Mouse (Mus musculus): Measurements from ENCODE around the gene Cacnb3. TPM values are rescaled to one million over a fixed set of nuclear protein-coding genes. Genes with fewer than 3 reads are reported as not detected.

The Cacnb3 gene
- polyA plus RNA-seq, 1 experiment from 2014 or later = 46.9 TPM

DNA sequence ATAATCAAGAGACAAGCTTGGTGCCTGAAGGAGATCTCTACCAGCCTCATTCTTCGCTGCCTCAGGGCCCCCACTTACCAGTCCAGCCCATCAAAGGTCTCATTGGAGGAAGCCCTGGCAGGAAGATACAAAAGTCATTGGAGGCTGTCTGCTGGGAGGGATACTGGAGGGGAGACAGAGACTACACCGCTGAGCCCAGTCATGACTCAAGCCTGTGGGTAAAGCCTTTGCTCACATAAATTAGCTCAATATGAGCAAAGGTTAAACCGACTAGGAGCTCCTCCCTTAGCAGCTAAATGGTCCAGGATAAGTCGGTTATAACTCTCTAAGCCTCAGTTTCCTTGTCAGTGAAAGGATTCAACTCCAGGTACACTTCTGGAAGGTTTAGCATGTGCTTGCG, 35.6 kb upstream of the Cacnb3 start:
- DNase-seq (ENCODE audit: low spot score) = no peak
- ATAC-seq (replicated peaks; ENCODE audit: low FRiP score) = no peak
- Histone ChIP-seq H3K4me1 (replicated peaks; ENCODE audit: control insufficient read depth, insufficient read depth, low read length) (no peaks in the 10 kb centered on the region), H3K9ac (ENCODE audit: low read length) (no peak overlapping the region), H3K4me2 (ENCODE audit: low read depth, low read length, severe bottlenecking) (no peak overlapping the region), H3K27ac (ENCODE audit: low read depth, low read length) (no peak overlapping the region), H3K36me3 (ENCODE audit: control insufficient read depth, insufficient read depth, low read length) (peaks cover 13% of the 10 kb centered on the region), H3K27me3 (ENCODE audit: control insufficient read depth, insufficient read depth, low read length) (no peaks in the 10 kb centered on the region), H3K4me3 (ENCODE audit: low read depth, low read length) (no peak overlapping the region), H3K9me3 (ENCODE audit: control insufficient read depth, low read length) (no peaks in the 10 kb centered on the region)
- 93% methylated on average over 5 of the region's 5 CpGs for WGBS

- Histone ChIP-seq H3K9ac (ENCODE audit: low read length) (no peak overlapping the region), H3K4me2 (ENCODE audit: low read depth, low read length, severe bottlenecking) (no peak overlapping the region), H3K9me3 (ENCODE audit: control insufficient read depth, low read length) (no peaks in the 10 kb centered on the region), H3K36me3 (ENCODE audit: control insufficient read depth, insufficient read depth, low read length) (peaks cover 13% of the 10 kb centered on the region), H3K4me3 (ENCODE audit: low read depth, low read length) (no peak overlapping the region), H3K27me3 (ENCODE audit: control insufficient read depth, insufficient read depth, low read length) (no peaks in the 10 kb centered on the region), H3K27ac (ENCODE audit: low read depth, low read length) (no peak overlapping the region), H3K4me1 (replicated peaks; ENCODE audit: control insufficient read depth, insufficient read depth, low read length) (no peaks in the 10 kb centered on the region)
- ATAC-seq (replicated peaks; ENCODE audit: low FRiP score) = no peak
- 93% methylated on average over 14 of the region's 14 CpGs for WGBS
- no peak for DNase-seq (ENCODE audit: low spot score)
Observed at GRCm38 (mm10) chr15:98596609-98597008, 34.0 kb upstream of the Cacnb3 start.

DNA sequence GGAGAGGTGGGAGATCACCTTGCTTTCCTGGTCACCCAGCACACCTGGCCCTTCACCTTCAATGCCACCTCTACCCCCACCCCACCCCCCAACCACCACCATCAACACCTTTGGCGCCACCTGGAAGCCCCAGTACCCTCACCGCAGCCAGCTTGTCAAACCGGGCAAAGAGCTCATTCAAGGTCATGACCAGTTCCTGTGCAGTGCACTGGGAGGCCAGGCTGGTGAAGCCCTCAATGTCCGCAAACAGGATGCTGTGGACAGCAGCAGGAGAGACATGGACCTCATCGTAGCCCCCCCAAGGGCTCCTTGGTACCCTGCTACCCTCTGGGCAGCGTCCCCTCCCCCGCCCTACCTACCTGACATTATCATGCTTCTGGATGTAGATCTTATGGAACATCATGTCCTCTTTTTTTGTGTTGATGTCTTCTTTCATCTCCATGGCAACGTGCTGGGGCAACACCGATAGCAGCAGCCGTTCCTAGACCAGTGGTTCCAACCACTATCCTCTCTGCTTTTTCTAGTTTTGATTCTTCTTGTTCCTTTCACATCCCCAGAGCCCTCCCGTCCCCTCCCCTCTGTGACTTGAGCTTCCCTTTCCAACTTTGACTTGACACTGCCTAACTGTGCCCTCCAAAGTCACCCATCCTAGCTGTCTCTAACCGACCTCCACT, 30.5 kb upstream of the Cacnb3 start:
- ATAC-seq (replicated peaks; ENCODE audit: low FRiP score) = no peak

DNA sequence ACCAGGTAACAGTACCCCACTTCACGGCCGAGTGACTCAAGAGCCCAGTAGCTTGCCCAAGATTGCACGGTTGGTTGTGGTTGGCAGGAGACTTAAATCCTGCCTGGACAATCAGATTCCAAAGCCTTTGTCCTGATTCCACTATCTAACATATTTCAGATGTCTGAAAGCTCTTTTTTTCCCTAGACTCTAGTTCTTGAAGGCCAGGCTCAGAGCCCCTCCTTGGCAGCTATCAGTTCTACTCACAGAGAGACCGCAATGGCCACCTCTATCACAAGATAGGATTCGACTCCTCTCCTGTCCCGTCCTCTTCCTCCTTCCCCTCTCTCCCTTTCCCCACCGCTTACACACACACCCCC, 28.8 kb upstream of the Cacnb3 start:
- Histone ChIP-seq H3K4me2 (ENCODE audit: low read depth, low read length, severe bottlenecking) (no peak overlapping the region), H3K9ac (ENCODE audit: low read length) (no peak overlapping the region)
- WGBS = 85% methylated on average over 7 of the region's 7 CpGs

More for the DNA sequence above, 30.5 kb upstream of the Cacnb3 start:
- WGBS = 89% methylated on average over 12 of the region's 12 CpGs
- H3K4me1 ChIP-seq (replicated peaks; ENCODE audit: control insufficient read depth, insufficient read depth, low read length) = 0 out of 2 replicates have a peak, but pooled peaks cover 2% of the 10 kb centered on the region
- H3K36me3 ChIP-seq (ENCODE audit: control insufficient read depth, insufficient read depth, low read length) = peaks cover 11% of the 10 kb centered on the region
- DNase-seq (ENCODE audit: low spot score) = no peak
- no peak overlapping the region for H3K27ac ChIP-seq (ENCODE audit: low read depth, low read length)
- no peak overlapping the region for H3K9ac ChIP-seq (ENCODE audit: low read length)
- H3K27me3 ChIP-seq (ENCODE audit: control insufficient read depth, insufficient read depth, low read length) = no peaks in the 10 kb centered on the region
- H3K4me2 ChIP-seq (ENCODE audit: low read depth, low read length, severe bottlenecking) = no peak overlapping the region
- no peak overlapping the region for H3K4me3 ChIP-seq (ENCODE audit: low read depth, low read length)
- H3K9me3 ChIP-seq (ENCODE audit: control insufficient read depth, low read length) = no peaks in the 10 kb centered on the region

GRCm38 (mm10) chr15:98602191-98602881, 28.3 kb upstream of the Cacnb3 start:
- peaks cover 8% of the 10 kb centered on the region; the same call in 1 of the 2 replicates for H3K4me1 ChIP-seq (replicated peaks; ENCODE audit: control insufficient read depth, insufficient read depth, low read length)
- no peaks in the 10 kb centered on the region for H3K27me3 ChIP-seq (ENCODE audit: control insufficient read depth, insufficient read depth, low read length)
- peaks cover 6% of the 10 kb centered on the region for H3K36me3 ChIP-seq (ENCODE audit: control insufficient read depth, insufficient read depth, low read length)
- H3K27ac ChIP-seq (ENCODE audit: low read depth, low read length) = no peak overlapping the region
- H3K9me3 ChIP-seq (ENCODE audit: control insufficient read depth, low read length) = no peaks in the 10 kb centered on the region
- DNase-seq (ENCODE audit: low spot score) (no peak), ATAC-seq (replicated peaks; ENCODE audit: low FRiP score) (no peak)
- H3K9ac ChIP-seq (ENCODE audit: low read length) = no peak overlapping the region
- no peak overlapping the region for H3K4me2 ChIP-seq (ENCODE audit: low read depth, low read length, severe bottlenecking)
- H3K4me3 ChIP-seq (ENCODE audit: low read depth, low read length) = no peak overlapping the region
- WGBS = 65% methylated on average over 13 of the region's 13 CpGs

More for the DNA sequence above, 28.8 kb upstream of the Cacnb3 start:
- ATAC-seq (replicated peaks; ENCODE audit: low FRiP score) = no peak
- H3K27me3 ChIP-seq (ENCODE audit: control insufficient read depth, insufficient read depth, low read length) = no peaks in the 10 kb centered on the region
- no peak overlapping the region for H3K27ac ChIP-seq (ENCODE audit: low read depth, low read length)
- H3K9me3 ChIP-seq (ENCODE audit: control insufficient read depth, low read length) = no peaks in the 10 kb centered on the region
- H3K4me3 ChIP-seq (ENCODE audit: low read depth, low read length) = no peak overlapping the region
- no peak for DNase-seq (ENCODE audit: low spot score)
- H3K36me3 ChIP-seq (ENCODE audit: control insufficient read depth, insufficient read depth, low read length) = peaks cover 9% of the 10 kb centered on the region
- H3K4me1 ChIP-seq (replicated peaks; ENCODE audit: control insufficient read depth, insufficient read depth, low read length) = peaks cover 3% of the 10 kb centered on the region; the same call in 1 of the 2 replicates

DNA sequence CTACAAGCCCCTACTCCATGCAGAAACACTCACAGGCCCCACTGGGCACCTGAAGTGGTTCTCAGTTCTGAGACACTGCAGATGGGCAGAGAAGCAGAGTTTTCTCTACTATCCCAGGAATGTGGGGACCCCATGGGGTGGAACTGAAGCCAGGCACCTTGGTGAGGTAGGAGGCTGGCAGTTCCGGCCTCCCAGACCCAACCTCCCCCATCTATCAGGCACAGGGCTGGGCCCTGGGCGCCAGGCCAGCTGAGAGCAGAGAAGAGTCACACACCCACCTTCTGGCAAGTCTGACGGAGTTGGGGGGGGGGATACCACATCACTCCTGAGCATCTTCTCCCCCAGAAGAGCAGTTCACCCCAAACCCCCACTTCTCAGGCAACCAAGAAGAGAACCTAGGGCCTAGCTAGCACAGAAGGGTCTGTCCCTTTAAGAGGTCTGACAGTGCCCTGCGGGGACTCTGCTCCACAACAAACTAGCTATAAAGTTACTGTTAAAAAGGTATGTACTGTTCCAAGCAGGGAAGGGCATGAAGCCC, 27.6 kb upstream of the Cacnb3 start:
- Histone ChIP-seq H3K27ac (ENCODE audit: low read depth, low read length) (no peak overlapping the region), H3K4me1 (replicated peaks; ENCODE audit: control insufficient read depth, insufficient read depth, low read length) (peaks cover 14% of the 10 kb centered on the region; the same call in 1 of the 2 replicates), H3K9me3 (ENCODE audit: control insufficient read depth, low read length) (no peaks in the 10 kb centered on the region), H3K27me3 (ENCODE audit: control insufficient read depth, insufficient read depth, low read length) (no peaks in the 10 kb centered on the region), H3K36me3 (ENCODE audit: control insufficient read depth, insufficient read depth, low read length) (peaks cover 6% of the 10 kb centered on the region), H3K4me3 (ENCODE audit: low read depth, low read length) (no peak overlapping the region), H3K9ac (ENCODE audit: low read length) (no peak overlapping the region), H3K4me2 (ENCODE audit: low read depth, low read length, severe bottlenecking) (no peak overlapping the region)
- 68% methylated on average over 4 of the region's 4 CpGs for WGBS
- ATAC-seq (replicated peaks; ENCODE audit: low FRiP score) (no peak), DNase-seq (ENCODE audit: low spot score) (no peak)

DNA sequence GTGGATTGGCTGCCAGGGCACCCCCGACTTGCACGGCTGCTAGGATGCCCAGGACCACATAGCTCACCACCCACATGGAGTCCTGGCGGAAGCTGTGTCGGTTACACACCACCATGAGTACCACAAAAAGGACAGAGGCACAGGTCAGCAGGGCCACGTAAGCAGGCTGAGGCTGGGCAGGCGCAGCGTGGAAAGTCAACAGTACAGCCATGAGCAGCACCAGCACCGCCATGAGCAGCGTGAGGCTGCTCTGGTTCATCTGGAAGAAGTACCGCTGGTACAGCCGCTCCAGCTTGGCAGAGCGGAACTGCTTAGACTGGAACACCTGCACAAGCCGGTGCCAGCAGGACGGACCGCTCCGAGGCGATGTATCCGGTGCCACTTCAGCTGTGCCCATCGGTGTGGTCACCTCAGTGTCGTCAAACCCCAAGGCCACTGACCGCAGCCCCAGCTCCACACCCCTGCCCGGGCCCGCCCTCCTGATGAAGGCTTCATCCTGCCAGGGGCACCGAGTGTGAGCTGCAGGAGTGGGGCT, 26.5 kb upstream of the Cacnb3 start:
- peaks cover 3% of the 10 kb centered on the region; the same call in 1 of the 2 replicates for H3K36me3 ChIP-seq (ENCODE audit: control insufficient read depth, insufficient read depth, low read length)
- H3K27me3 ChIP-seq (ENCODE audit: control insufficient read depth, insufficient read depth, low read length) = no peaks in the 10 kb centered on the region
- no peak overlapping the region for H3K4me3 ChIP-seq (ENCODE audit: low read depth, low read length)
- DNase-seq (ENCODE audit: low spot score) (no peak), ATAC-seq (replicated peaks; ENCODE audit: low FRiP score) (no peak)
- 96% methylated on average over 24 of the region's 24 CpGs for WGBS
- H3K27ac ChIP-seq (ENCODE audit: low read depth, low read length) = no peak overlapping the region
- no peaks in the 10 kb centered on the region for H3K9me3 ChIP-seq (ENCODE audit: control insufficient read depth, low read length)
- peaks cover 19% of the 10 kb centered on the region; the same call in 1 of the 2 replicates for H3K4me1 ChIP-seq (replicated peaks; ENCODE audit: control insufficient read depth, insufficient read depth, low read length)
- H3K4me2 ChIP-seq (ENCODE audit: low read depth, low read length, severe bottlenecking) = no peak overlapping the region
- no peak overlapping the region for H3K9ac ChIP-seq (ENCODE audit: low read length)

DNA sequence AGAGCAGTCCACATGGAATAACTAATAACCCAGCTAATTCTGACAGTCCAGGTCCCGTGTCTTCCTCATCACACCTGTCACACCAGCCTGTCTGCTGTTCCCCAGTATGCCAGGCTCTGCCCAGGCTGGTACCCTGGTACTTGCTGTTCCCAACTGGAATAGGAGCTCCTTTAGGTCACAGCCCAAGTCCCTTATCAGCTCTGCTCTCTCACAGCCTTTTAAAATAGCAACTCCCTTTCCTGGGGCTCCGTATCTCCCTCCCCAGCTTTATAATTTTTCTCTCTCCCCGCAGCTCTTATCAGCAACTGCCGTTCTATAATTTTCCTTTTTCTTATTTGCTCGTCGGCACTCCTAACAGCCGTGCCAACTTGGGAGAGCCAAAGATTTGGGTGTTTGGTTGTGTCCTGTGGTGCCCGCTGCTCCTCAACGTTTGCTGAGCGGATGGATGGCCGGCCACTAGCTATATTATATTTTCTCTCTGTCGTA, 24.5 kb upstream of the Cacnb3 start:
- Histone ChIP-seq H3K9me3 (ENCODE audit: control insufficient read depth, low read length) (no peaks in the 10 kb centered on the region), H3K36me3 (ENCODE audit: control insufficient read depth, insufficient read depth, low read length) (peaks cover 3% of the 10 kb centered on the region; the same call in 1 of the 2 replicates), H3K4me3 (ENCODE audit: low read depth, low read length) (no peak overlapping the region), H3K9ac (ENCODE audit: low read length) (no peak overlapping the region), H3K27me3 (ENCODE audit: control insufficient read depth, insufficient read depth, low read length) (no peaks in the 10 kb centered on the region), H3K4me2 (ENCODE audit: low read depth, low read length, severe bottlenecking) (no peak overlapping the region), H3K27ac (ENCODE audit: low read depth, low read length) (no peak overlapping the region), H3K4me1 (replicated peaks; ENCODE audit: control insufficient read depth, insufficient read depth, low read length) (peaks cover 20% of the 10 kb centered on the region; the same call in 1 of the 2 replicates)
- ATAC-seq (replicated peaks; ENCODE audit: low FRiP score) (no peak), DNase-seq (ENCODE audit: low spot score) (no peak)
- 93% methylated on average over 12 of the region's 12 CpGs for WGBS
